Mouse (Mus musculus) stomach, adult 2 months (tissue): Measurements from ENCODE around the gene Vps51. TPM values are rescaled to one million over a fixed set of nuclear protein-coding genes. Genes with fewer than 3 reads are reported as not detected.

Experiments
- polyA plus RNA-seq: library from polyadenylated mRNA; depleted of rRNA; stranded (reverse); fragments of >200 nt; gene quantifications from 2 replicates; pipeline ENCODE4 v1.2.3, GENCODE M21; 2012; rRNA removed

Gene Vps51
- polyA plus RNA-seq: 34.6 and 34.9 TPM in 2 replicates

DNA sequence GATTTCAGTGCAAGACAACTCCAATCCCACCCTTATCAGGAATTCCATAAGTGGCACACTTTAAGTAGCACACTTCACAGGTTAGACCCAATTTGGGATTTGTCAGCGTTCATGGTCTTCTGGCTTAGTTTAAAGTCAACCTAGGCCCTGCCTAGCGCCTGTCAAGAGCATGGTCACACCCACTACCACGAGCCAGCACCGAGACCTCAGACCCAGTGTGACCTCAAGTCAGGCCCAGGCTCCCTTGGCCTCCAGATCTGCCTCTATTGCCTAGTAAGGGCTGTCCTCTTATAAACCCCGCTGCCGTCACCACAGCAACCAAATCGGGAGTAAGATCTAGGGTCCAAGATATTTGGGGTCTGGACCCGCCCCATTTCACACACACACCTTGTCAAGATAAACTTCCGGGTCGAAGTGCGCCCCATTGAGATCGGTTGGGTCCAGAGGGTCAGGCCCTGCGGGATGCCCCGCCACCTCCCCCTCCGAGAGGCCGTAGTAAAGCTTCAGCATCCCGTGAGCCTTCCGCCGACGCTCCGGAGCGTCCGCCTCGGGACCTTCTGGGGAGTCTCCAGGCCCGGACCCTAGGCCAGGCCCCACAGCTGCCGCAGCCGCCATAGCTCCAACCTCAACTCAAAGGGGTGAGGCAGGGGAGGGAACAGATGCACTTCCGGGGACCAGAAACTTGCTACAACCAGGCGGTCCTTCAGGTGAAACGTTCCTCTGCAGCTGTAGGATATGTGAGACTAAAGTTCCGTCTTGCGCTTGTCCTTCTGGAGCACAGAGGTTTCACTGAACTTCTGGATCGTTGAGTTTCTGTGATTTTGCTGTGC, at the start of gene Vps51:
TSS of gene Vps51 (minus strand) at position 668 of the 830 bp plus-strand sequence.

DNA sequence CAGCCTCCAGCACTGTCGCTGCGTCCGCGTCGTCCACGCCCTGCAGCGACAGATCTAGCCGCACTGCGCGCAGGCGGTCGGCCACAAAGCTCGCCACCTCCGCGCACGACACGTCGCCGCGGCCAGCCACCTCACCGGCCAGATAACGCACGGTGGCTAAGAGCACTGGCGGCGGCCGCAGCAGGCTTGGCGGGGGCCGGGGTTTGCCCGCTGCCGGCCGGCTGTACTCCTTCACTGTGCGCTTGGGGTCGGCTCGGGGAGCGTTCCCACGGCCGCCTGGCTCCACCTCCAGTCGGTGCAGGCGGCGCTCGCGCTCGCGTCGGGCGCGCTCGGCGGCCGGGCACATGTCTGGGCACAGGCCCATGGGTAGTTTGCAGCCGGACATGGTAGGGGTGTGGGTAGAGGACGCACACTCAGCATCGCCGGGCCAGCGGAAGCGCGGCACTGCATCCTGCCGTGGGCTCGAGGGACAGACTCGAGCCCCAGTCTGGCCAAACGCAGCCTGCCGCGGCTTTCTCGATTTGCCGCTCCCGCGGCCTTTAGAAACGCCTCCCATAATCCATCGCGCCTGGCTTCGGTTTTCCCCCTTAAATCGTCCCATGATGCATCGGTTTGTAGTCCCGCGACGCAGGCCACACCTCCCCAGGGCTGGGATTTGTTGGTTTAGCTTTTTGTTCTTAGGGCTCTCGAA, 41.1 kb upstream of the Vps51 start, which contains the start of gene Sac3d1:
TSS of gene Sac3d1 (minus strand) at position 665 of the 691 bp plus-strand sequence.

DNA sequence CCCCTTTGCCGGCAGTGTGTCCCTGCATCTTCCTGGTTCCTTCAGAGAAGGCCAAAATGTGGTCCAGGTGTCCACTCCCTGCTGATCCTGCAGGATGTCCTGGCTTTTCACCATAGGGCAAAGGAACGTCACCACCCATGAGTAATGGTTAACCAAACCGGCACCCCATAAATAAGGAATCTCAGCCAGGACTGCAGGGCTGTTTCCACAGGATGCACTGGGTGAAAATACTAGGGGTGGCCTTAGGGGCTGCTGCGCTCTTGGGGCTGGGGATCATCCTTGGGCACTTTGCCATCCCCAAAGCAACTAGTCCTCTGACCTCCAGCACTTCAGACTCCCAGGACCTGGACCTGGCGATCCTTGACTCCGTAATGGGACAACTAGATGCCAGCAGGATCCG, 28.6 kb upstream of the Vps51 start, which contains the start of gene Naaladl1:
TSS of gene Naaladl1 (plus strand) at position 197 of the 400 bp plus-strand sequence.

DNA sequence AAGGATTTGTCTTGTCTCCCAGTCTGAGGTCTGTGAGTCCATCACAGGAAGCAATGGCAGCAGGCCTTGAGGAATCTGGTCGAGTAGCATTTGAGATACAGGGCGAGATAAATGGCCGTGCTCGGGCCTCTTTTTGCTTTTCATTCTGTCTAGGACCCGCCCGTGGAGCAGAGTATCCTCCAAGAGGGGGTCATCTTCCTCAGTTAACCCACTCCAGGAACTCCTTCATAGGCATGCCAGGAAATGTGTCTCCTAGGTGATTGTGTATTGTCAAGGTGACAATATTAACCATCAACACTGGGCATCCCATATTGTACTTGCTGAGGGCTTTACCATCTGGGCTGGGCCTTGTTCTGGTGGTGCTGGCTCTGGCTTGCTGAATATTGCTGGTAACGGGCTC, 17.1 kb upstream of the Vps51 start, which contains the start of gene AC131692.1:
TSS of gene AC131692.1 (plus strand) at position 301 of the 400 bp plus-strand sequence.

DNA sequence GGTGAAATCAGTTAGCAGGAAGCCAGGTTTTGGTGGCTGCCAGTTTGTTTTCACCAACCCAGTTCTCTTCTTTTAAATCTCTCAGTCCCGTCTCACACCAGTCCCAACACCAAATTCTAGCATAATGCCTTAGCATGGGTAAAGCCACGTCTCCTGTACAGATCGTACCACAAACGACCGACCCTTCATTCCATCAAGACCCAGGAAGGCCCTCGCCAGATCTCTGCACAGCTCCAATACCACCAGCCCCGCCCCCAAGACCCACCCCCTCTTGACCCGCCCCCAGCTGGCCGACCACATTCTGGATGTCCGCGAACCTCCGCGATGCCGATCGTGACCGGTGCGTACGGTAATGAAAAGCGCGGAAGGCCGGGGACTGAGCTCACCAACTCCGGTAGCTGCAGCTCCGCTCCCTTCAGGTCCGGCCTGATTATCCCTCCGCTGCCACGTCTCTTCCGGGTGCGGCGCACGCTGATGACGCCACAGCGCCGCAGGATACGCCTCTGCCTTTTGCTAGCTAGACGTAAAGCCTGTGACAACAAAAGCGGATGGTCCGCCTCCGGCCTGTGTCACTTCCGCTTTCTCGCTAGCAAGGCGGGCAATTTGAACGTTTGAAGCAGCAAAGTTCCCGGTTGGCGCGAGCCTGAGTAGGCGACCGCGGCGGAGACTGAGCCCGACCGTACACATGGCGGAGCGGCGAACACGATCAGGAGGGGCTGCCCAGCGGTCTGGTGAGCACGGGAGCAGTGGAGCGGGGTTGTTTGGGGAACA, 7.6 kb upstream of the Vps51 start, which contains the start of the genes Zfpl1 and Cdca5:
TSS of gene Zfpl1 (minus strand) at position 479 of the 771 bp plus-strand sequence.
TSS of gene Cdca5 (plus strand) at position 506 of the 771 bp plus-strand sequence.

DNA sequence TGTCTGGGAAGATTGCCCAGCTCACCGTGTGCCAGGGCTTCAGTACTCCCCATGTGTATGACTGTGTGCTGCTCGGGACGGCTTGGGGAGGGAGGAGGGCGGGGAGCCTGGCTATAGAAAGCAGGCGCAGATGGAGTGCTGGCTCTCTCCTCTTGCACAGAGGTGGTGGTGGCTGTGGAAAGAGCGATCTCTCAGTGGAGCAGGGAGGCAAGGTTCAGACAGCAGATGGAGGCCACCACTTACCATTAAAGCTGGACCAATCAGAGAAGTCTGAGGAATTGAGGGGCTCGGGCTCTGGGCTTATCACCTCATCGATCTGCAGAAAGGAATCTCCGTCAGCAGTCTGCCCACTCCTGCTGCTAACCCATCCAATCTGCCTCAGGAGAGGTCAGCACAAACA, 5.1 kb upstream of the Vps51 start, which contains the start of gene Gm28374:
TSS of gene Gm28374 (minus strand) at position 101 of the 400 bp plus-strand sequence.

DNA sequence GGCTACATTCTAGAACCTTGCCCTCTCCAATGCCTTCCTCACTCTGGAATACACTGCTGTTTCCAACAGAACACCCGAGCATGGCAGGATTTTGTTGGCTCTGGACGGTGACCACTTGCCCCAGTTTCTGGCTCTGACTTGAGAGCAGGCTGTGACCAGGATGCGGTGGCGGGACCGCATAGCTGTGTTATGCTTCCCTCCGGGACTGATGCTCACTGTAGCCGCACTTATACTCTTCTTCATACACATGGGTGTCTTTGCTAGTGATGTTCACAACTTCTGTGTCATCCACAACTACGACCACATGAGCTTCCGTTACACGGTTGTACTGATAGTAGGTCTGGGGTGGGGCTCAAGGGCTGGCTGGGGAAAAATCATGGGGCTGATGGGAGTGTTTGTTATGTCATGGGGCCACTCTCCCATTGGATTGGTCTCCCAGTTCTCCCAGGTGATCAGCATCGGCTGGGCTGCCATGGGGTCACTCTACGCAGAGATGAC, 3.0 kb upstream of the Vps51 start, which contains the start of gene Tmem262:
TSS of gene Tmem262 (plus strand) at position 51 of the 498 bp plus-strand sequence.

DNA sequence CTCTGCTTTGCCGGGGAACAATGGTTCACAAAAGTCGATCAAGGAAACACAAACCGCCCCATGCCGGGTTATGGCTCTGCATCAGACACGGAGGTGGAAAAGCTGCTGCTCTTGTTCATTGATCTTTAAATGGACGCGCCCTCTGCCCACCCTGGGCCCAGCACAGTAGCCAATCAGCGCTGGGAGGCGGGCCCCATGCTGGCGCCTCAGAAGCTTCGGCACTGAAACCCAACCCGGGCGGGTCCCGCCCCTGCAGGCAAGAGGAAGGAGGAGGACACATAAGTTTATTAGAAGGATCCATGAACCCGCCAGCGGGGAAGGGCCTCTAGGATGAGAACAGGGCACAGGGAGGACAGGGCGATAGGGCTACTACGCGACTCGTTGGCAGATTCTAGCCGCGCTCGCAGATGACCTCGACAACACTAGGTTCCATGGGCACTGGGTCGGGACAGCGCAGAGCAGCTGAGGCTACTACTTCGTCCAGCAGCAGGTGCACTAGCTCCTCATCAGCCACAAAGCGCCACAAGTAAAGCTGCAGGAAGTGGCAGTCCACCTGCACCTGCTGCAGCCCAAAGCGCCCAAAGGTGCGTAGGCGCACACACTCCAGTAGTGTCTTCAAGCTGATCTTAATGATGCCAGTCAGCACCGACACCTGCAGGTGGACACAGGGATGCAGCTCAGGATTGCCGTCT, 9.2 kb downstream of the Vps51 start, which contains the start of gene Tm7sf2:
TSS of gene Tm7sf2 (minus strand) at position 650 of the 692 bp plus-strand sequence.

DNA sequence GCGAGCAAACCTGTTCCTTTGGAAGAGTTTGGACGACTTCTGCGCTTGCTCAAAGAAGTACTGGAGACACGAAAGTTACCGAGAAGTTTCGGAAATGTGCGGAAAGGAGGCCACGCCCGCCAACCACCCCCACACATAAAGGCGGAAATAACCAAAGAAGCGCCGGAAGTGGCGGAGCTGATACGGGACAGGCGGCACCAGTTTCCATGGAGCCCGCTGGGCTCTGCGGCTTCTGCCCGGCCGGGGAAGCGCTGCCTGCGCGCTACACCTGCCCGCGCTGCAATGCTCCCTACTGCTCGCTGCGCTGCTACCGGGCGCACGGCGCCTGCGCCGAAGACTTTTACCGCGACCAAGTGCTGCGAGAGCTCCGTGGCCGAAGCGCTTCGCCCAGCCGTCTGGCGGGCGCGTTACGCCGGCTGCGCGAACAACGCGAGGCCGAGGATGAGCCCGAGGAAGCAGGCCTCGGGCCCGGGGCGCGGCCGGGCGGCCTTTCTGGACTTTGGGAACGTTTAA, 16.0 kb downstream of the Vps51 start, which contains the start of gene Znhit2:
TSS of gene Znhit2 (plus strand) at position 172 of the 513 bp plus-strand sequence.

DNA sequence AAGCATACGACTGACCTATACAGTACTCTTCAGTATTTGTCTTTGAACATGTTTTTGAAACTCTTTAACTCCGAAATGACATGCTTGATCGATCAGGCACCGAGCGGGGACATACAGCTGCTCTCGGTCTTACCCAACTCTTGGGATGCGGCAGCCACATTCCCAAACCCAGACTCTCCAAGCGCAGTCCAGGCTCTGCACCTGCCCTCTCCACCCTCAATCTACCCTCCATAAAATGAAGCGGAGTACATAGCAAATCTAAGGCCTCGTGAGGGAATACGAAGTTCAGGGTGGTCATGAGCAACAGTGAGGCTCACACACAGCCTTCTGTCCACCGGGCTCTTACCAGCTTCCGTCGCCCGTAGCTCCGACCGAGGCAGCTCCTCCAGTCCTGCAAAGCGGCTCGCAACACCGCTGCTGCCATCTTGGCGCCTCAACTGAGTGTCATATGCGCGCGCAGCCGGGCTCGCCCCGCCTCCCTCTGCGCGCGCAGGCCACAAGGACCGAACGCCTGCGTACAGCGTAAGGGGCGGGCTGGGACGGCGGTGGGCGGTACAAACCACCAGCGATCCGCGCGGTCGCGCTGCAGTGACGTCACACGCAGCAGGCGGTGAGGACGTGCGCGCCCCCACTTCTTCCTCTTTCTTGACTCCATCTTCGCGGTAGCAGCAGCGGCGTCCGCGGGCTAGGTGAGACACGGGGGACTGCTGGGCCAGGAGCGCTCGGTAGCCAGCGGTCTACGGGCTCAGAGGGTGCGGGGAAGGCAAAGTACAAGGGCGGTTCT, 19.5 kb downstream of the Vps51 start, which contains the start of the genes Mrpl49 and Fau:
TSS of gene Mrpl49 (minus strand) at position 473 of the 784 bp plus-strand sequence.
TSS of gene Fau (plus strand) at position 532 of the 784 bp plus-strand sequence.

DNA sequence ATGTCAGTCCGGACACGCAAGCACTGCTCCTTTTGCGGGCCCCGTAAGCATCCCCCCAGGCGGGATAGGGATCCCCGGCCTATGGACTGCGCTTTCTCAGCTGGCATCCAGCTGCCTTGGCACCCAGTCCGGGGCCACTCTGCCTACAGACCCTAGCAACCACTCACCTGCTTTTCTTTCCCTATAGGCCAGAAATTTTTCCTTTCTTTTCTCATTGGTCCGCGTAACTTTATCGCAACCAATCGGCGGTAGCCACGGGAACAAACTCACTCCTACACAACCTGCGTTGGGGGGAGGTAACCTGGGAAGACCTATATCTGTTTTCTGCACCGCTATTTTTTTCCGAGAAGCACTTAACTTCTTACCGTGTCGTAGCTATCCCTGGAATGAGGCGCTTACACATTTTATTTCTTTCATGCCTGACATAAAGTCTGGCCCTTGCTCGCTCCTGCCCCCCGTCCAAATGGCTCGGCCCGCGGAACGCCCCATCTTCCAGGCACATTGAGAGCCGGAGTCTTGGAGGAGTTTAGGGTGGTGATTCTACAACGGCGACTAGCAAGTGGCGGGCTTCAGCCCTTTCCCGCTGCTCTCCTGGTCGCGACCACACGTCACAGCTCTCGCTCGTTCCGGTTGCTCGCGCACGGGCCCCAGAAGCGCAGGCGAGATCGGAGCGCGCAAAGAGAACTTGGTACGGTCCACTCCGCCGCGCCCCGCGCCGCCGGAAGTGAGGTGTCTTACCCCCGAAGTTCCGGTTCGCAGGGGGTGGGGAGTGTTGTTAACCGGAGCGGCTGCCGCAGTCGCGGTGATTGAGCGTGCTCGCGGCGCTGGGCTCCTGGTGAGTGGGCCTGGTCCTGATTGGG, 30.5 kb downstream of the Vps51 start, which contains the start of gene Syvn1:
TSS of gene Syvn1 (plus strand) at position 283 of the 860 bp plus-strand sequence.

Other genes starting within 250 kb of the Vps51 start
- 9.3 and 10.0 TPM in 2 replicates for gene Frmd8, start 202.0 kb downstream of the Vps51 start, polyA plus RNA-seq
- gene Slc25a45, start 199.4 kb downstream of the Vps51 start, polyA plus RNA-seq: 9.7 and 9.8 TPM in 2 replicates
- 0.19 and 0.25 TPM in 2 replicates for gene Tigd3, start 183.1 kb downstream of the Vps51 start, polyA plus RNA-seq
- gene Dpf2, start 164.2 kb downstream of the Vps51 start, polyA plus RNA-seq: 29.4 and 29.7 TPM in 2 replicates
- 7.8 and 8.0 TPM in 2 replicates for gene Cdc42ep2, start 152.4 kb downstream of the Vps51 start, polyA plus RNA-seq
- 14.8 and 18.1 TPM in 2 replicates for gene Pola2, start 113.0 kb downstream of the Vps51 start, polyA plus RNA-seq
- not detected in 2 replicates for gene Slc22a20, start 91.1 kb downstream of the Vps51 start, polyA plus RNA-seq
- 37.4 and 43.7 TPM in 2 replicates for gene Capn1, start 61.3 kb downstream of the Vps51 start, polyA plus RNA-seq
- 45.0 and 47.3 TPM in 2 replicates for gene Syvn1, start 30.7 kb downstream of the Vps51 start, polyA plus RNA-seq
- gene Mrpl49, start 19.4 kb downstream of the Vps51 start, polyA plus RNA-seq: 5.1 and 5.2 TPM in 2 replicates
- 722 and 1,119 TPM in 2 replicates for gene Fau, start 19.4 kb downstream of the Vps51 start, polyA plus RNA-seq
- 37.3 and 60.7 TPM in 2 replicates for gene Znhit2, start 16.0 kb downstream of the Vps51 start, polyA plus RNA-seq
- 43.1 and 48.4 TPM in 2 replicates for gene Tm7sf2, start 8.9 kb downstream of the Vps51 start, polyA plus RNA-seq
- not detected in 2 replicates for gene Tmem262, start 2.8 kb upstream of the Vps51 start, polyA plus RNA-seq
- 0.10 and 0.34 TPM in 2 replicates for gene Gm28374, start 5.0 kb upstream of the Vps51 start, polyA plus RNA-seq
- 64.7 and 68.1 TPM in 2 replicates for gene Zfpl1, start 7.7 kb upstream of the Vps51 start, polyA plus RNA-seq
- gene Cdca5, start 7.8 kb upstream of the Vps51 start, polyA plus RNA-seq: 0.80 and 1.0 TPM in 2 replicates
- not detected in 2 replicates for gene AC131692.1, start 17.2 kb upstream of the Vps51 start, polyA plus RNA-seq
- gene Naaladl1, start 28.6 kb upstream of the Vps51 start, polyA plus RNA-seq: 0.19 and 0.30 TPM in 2 replicates
- 24.7 and 40.8 TPM in 2 replicates for gene Sac3d1, start 41.4 kb upstream of the Vps51 start, polyA plus RNA-seq
- 32.0 and 40.7 TPM in 2 replicates for gene Snx15, start 51.1 kb upstream of the Vps51 start, polyA plus RNA-seq
- 7.1 and 7.8 TPM in 2 replicates for gene Batf2, start 63.8 kb upstream of the Vps51 start, polyA plus RNA-seq
- gene Arl2, start 64.3 kb upstream of the Vps51 start, polyA plus RNA-seq: 90.1 and 115 TPM in 2 replicates
- gene Majin, start 107.2 kb upstream of the Vps51 start, polyA plus RNA-seq: not detected in 2 replicates
- gene Gpha2, start 149.1 kb upstream of the Vps51 start, polyA plus RNA-seq: 0.50 and 1.0 TPM in 2 replicates
- 47.1 and 114 TPM in 2 replicates for gene Ppp2r5b, start 158.6 kb upstream of the Vps51 start, polyA plus RNA-seq
- gene Atg2a, start 164.4 kb upstream of the Vps51 start, polyA plus RNA-seq: 48.8 and 62.8 TPM in 2 replicates
- 152 and 233 TPM in 2 replicates for gene Ehd1, start 199.5 kb upstream of the Vps51 start, polyA plus RNA-seq
- gene Cdc42bpg, start 229.2 kb upstream of the Vps51 start, polyA plus RNA-seq: 28.3 and 31.9 TPM in 2 replicates